Mouse (Mus musculus) layer of hippocampus, adult 18-20 months (tissue): Measurements from ENCODE around the gene Inka2. TPM values are rescaled to one million over a fixed set of nuclear protein-coding genes. Genes with fewer than 3 reads are reported as not detected.
"Not testable (repeated sequence)": the region's sequence is repeated elsewhere in the genome, so short reads cannot be mapped to it uniquely, and the experiment has no call there.

Experiments used
- DNase-seq, 2 experiments: peaks; one replicate each; pipeline ENCODE4 v3.0.0; 2022; ENCODE audit warnings: low spot score in 2 of 2
- total RNA-seq, 2 experiments: library from RNA; stranded (reverse); gene quantifications; 2 replicates each; pipeline ENCODE4 v1.2.3; 2021

Inka2 gene
- total RNA-seq, 2 experiments from 2014 or later, result 70.5 to 74.0 TPM

DNA sequence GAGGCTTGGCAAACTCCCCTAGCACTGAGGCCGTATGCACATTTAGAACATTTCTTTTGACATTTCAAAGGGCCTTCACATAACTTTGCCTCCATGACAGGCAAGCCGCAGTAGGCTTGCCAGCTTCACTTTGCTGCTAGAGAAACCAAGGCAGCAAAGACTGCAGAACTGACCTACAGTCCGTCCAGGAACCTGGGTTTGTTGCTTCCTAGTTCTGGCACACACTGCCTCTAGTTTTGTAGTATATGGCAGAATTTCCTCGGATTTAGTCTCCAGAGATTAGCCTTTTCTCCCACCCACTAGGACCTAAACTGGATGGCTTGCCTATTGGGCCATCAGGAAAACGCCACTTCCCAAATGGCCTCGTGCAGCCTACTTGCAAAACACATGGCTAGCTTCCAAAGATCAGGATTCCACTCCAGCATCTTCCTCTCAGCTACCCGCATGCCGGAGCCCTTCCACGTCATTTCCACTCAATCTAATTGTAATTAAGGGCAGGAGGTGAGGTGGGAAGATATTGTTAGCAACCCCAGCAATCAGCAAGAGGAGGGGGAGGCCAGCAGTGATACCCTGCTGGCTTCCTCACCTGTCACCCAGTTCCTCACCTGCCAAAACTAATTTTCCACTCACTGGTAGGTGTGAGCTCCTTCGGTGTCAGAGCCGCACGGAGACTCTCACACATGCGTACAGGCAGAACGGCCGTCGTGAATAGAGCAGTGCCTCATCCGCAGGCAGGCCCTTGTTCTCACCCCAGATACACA, 7.8 kb upstream of the Inka2 start:
- DNase-seq, result no peak

DNA sequence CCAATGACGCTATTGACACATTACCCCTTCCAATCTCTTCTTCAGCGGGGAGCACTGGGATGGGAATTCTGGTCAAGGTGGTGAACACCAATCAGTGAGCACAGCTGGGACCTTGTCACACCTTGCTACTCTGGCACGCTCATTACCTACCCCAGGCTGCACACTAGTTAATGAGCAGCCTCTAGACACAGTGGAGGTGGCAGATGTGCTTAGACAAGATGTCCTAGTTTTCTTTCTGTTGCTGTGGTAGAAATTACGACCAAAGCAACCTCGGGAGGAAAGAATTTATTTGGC, 7.3 kb upstream of the Inka2 start:
- no peak for DNase-seq

DNA sequence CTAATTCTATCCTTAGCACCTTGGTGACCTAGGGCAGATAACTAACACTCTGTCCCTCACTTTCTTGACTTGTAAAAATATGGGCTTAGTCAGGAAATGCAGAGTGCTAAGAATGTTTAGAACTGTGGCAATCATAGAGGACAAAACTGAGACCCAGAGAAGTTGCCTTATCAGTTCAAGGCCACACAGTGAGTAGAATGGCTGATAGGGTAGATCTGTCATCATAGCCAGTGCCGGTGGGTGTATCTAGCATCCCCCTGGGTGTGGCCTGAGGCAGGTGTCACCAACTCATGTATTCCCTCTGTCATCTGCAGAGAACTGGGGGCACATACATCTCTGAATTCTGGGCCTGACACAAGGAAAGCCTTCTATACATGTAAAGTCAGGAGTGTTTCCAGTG, 6.1 kb upstream of the Inka2 start:
- no peak for DNase-seq

DNA sequence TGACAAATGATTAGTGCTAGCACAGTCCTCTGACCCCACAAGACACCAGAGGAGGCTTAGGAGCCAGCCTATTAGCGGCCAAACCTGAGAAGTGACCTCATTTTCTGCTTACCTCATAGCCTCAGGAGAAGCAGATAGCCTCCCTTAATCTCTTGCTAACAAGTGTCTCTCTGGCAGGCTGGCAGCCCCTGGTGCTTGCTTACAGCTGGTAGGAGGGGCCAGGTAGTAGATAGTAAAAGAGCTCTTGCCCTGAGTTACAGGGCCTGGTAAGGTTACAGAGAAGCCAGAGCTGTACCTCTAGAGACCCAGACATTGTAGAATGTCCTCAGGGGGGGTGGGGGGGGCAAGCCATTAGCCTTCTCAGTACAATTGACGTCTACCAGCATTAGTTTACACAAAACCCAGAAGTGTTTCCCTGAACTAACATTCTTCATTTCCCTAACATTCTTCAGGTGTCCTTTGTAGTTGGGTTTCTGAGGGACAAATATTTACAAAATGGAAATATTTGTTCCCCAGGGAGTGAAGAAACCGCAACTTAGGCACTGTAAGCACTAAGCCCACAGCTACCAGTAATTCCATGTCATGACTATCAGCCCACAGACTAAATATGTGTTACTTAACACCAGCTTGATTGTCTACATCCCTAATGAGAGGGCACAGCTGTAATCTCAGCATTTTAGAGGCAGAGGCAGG, 5.0 kb upstream of the Inka2 start:
- no peak for DNase-seq

DNA sequence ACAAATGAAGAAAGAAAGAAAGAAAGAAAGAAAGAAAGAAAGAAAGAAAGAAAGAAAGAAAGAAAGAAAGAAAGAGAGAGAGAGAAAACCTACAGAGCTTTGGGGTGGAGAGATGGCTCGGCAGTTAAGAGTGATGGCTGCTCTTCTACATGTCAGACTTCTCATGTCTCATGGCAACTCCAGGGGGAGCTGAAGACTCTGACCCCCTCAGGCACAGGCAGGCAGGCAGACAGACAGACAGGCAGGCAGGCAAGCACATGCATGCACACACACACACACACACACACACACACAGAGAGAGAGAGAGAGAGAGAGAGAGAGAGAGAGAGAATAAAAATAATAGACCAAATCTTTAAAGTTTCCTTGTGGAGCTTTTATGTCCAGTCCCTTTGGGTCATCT, 3.6 kb upstream of the Inka2 start:
- DNase-seq, result not testable (repeated sequence)

- no peak for DNase-seq
Measured at GRCm38 (mm10) chr3:105701399-105701798, 3.0 kb upstream of the Inka2 start.

DNA sequence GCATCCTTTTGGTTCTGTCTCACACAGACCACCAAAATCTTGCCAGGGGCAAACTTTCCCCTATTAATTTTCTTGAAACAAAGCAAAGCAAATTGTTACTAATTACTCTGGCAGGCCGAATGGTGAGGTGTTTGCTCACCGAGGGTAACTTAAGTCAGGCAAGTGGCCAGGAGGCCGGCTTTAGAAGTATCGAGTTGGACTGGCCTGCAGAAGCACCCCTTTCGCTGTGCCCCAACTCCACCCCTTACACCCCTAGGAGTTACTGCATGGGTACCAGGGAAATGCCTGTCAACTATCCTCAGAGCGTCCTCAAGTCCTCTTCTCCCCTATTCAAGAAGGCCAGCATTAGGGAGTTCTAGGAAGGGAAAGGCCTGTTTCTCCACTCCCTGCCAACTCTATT, 828 bp upstream of the Inka2 start:
- no peak for DNase-seq

DNA sequence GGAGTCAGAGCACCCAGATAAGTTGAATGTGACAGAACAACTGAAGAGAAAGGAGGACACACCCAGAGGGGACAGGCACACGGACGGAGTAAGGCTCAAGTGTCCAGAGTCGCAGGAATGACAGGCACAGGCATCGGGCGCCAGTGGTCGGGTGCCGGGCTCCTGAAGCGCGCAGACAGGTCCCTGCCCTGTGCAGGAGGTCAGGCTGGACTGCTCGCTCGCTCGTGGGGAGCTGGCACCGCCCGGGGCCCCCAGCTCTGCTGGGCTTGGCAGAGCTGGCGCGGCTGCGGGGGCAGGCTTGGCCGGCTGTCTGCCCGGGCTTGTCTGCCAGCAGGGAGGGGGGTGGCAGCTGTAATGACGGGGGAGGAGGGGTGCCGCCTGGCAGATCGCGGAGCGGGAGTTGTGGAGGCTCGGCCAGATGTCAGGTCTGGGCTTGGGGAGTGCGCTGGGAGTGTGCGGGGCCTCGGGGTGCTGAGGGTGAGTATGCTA, 706 bp downstream of the Inka2 start:
- peak; percentile 87 to 93 for DNase-seq

- DNase-seq, result no peak
Measured at GRCm38 (mm10) chr3:105705561-105705960, 1.2 kb downstream of the Inka2 start.

GRCm38 (mm10) chr3:105706366-105707020, 2.1 kb downstream of the Inka2 start:
- DNase-seq, result peak in 1 of 2 experiments; percentile 73

GRCm38 (mm10) chr3:105707590-105707989, 3.2 kb downstream of the Inka2 start:
- no peak for DNase-seq

DNA sequence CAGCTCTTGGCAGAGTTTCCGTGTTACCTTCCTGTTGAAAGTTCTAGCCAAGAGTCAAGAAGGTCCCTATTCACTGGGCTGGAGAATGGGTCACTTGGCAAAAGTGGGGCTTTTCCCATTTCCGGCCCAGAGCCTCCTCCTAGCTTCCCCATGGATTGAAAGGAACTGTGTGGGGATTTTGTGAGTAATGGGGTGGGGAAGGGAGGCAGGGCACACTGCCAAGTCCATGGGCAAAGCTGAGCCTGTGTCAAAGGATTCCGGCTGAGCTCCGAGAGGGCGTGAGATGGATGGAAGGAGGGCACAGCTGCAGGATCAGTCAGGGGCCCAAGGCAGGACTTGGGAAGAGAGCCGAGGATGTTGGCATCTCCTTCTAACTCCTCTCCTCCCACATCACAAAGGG, 5.8 kb downstream of the Inka2 start:
- no peak for DNase-seq

GRCm38 (mm10) chr3:105711741-105712140, 7.3 kb downstream of the Inka2 start:
- DNase-seq, result no peak

DNA sequence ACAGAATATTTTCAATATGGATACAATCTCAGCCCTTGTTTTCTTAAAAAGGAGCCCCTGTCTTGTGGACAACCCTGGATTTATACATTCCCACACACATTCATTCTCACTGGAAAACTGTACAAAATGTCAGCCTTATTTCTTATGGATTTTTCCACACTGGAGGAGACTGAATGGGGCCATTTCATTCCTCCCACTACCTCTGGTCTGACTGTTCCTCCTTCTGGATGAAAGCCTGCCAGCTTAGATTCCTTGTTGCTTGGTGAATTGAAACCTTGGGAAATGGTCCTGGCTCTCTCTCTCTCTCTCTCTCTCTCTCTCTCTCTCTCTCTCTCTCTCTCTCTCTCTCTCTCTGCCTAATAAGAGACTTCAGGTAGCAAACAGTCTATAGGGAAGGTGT, 8.4 kb downstream of the Inka2 start:
- no peak for DNase-seq

DNA sequence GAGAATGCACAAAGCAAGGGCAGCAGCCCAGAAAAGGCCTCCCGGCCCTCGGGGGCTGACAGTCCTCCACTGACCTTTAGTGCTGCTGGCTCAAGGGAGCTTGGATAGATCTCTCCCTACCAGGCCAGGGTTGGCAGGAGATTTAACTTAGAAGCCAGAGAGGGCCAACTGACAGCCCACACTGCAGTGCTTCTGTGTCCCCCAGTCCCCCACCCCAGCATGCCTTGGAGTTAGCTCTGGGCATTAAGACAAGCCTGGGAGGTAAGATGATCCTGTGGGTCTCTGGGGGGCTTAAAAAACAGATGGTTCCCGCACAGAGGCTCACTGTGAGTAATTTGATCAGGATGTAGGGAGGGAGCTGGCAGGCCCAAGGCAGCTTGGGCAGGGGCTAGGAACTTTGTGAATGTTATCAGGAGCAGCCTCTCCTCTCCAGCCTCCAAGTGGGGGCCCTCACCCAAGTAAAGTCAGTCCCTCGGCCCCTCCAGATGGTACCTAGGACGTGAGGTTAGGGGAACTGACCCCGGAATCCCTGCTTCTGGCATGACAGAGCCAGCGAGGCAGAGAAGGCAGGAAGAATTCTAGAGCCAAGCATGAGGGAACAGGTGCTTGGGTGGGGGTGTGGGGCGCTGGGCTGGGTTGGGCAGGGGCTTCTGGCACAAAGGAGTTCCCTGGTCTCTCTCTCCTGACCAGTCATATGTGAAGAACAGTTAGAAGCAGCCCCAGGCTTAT, 9.9 kb downstream of the Inka2 start:
- DNase-seq, result no peak

- DNase-seq, result no peak
Measured at GRCm38 (mm10) chr3:105714820-105715167, 10.4 kb downstream of the Inka2 start.

DNA sequence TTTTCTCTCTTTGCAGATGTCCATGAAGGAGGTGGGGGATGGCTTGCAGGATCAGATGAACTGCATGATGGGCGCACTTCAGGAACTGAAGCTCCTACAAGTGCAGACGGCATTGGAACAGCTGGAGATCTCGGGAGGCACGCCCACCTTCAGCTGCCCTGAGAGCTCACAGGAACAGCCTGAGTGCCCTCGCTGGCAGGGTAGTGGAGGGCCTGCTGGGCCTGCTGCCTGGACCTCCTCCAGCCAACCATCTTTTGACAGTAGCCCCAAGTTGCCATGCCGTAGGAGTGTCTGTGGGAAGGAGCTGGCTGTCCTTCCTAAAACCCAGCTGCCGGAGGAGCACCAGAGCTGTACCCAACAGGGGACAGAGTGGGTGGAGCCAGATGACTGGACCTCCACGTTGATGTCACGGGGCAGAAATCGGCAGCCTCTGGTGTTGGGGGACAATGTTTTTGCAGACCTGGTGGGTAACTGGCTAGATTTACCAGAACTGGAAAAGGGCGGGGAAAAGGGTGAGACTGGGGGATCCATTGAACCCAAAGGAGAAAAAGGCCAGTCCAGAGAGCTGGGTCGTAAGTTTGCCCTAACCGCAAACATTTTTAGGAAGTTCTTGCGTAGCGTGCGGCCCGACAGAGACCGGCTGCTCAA, 12.1 kb downstream of the Inka2 start:
- no peak for DNase-seq

GRCm38 (mm10) chr3:105717856-105718555, 13.6 kb downstream of the Inka2 start:
- no peak for DNase-seq

DNA sequence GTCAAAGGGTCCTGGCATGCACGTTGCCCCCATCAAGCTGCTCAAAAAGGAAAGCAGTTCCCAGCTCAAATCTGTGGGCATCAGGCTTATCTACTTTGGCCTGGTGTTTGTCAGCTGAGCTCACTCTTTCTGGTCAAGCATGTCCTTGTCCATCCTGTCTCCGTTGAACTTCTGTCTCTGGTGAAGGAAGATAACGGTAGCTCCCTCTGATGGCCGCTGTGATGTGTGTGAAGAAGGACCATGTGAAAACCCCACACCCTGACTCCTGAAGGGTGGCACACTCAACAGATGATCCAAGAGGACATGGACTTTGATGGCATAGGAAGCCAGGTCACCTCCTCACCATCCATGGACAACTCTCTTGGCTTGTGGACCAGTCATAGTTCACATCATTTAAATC, 14.3 kb downstream of the Inka2 start:
- no peak for DNase-seq

- no peak for DNase-seq
Measured at GRCm38 (mm10) chr3:105719979-105720378, 15.6 kb downstream of the Inka2 start.

GRCm38 (mm10) chr3:105720514-105720913, 16.1 kb downstream of the Inka2 start:
- DNase-seq, result no peak
